Mouse (Mus musculus): Measurements from ENCODE around the gene Dmd.
"Not testable (repeated sequence)": the region's sequence is repeated elsewhere in the genome, so short reads cannot be mapped to it uniquely, and the experiment has no call there.

The Dmd gene

GRCm38 (mm10) chrX:82948630-82949029, at the start of gene Dmd:
Gene Dmd, plus strand, starts transcription at chrX:82948870.
- no peak for DNase-seq

GRCm38 (mm10) chrX:82901515-82901914, 47.2 kb upstream of the Dmd start:
- DNase-seq = no peak

GRCm38 (mm10) chrX:82987683-82988082, 39.0 kb downstream of the Dmd start:
- no peak for DNase-seq

- no peak for DNase-seq
Measured at GRCm38 (mm10) chrX:83050190-83050589, 101.5 kb downstream of the Dmd start.

- no peak for DNase-seq
Measured at GRCm38 (mm10) chrX:83116171-83116876, 167.7 kb downstream of the Dmd start.

- DNase-seq = no peak
Measured at GRCm38 (mm10) chrX:83117198-83117597, 168.5 kb downstream of the Dmd start.

- no peak for DNase-seq
Measured at GRCm38 (mm10) chrX:83220563-83220962, 271.9 kb downstream of the Dmd start.

- no peak for DNase-seq
Measured at GRCm38 (mm10) chrX:83221050-83221449, 272.4 kb downstream of the Dmd start.

- DNase-seq = no peak
Measured at GRCm38 (mm10) chrX:83487598-83487997, 538.9 kb downstream of the Dmd start, which contains the start of gene Tsga8. Gene Tsga8, minus strand, starts transcription at chrX:83487924.

- DNase-seq = no peak
Measured at GRCm38 (mm10) chrX:83674998-83675397, 726.3 kb downstream of the Dmd start.

- DNase-seq = no peak
Measured at GRCm38 (mm10) chrX:83686547-83686946, 737.9 kb downstream of the Dmd start.

- no peak for DNase-seq
Measured at GRCm38 (mm10) chrX:83740533-83740932, 791.9 kb downstream of the Dmd start.

GRCm38 (mm10) chrX:83746301-83747008, 797.8 kb downstream of the Dmd start:
- no peak for DNase-seq

- no peak for DNase-seq
Measured at GRCm38 (mm10) chrX:83787406-83787805, 838.7 kb downstream of the Dmd start.

- DNase-seq = peak in 1 of 2 experiments; percentile 28
Measured at GRCm38 (mm10) chrX:83867469-83867868, 918.8 kb downstream of the Dmd start.

- peak in 1 of 2 experiments; percentile 16 for DNase-seq
Measured at GRCm38 (mm10) chrX:83875389-83875788, 926.7 kb downstream of the Dmd start.

- no peak for DNase-seq
Measured at GRCm38 (mm10) chrX:83975895-83976294, 1027.2 kb downstream of the Dmd start.

GRCm38 (mm10) chrX:84001294-84001693, 1052.6 kb downstream of the Dmd start:
- peak; percentile 37 to 55 for DNase-seq

- not testable (repeated sequence) for DNase-seq
Measured at GRCm38 (mm10) chrX:84062431-84062830, 1113.8 kb downstream of the Dmd start.

- no peak for DNase-seq
Measured at GRCm38 (mm10) chrX:84165872-84166271, 1217.2 kb downstream of the Dmd start.

- no peak for DNase-seq
Measured at GRCm38 (mm10) chrX:84241297-84241859, 1292.7 kb downstream of the Dmd start.

- DNase-seq = peak; percentile 45 to 64
Measured at GRCm38 (mm10) chrX:84330593-84330992, 1381.9 kb downstream of the Dmd start.

GRCm38 (mm10) chrX:84332177-84332576, 1383.5 kb downstream of the Dmd start:
- peak; percentile 39 to 61 for DNase-seq

GRCm38 (mm10) chrX:84364981-84365380, 1416.3 kb downstream of the Dmd start:
- peak in 1 of 2 experiments; percentile 3 for DNase-seq

Data from cerebellum, adult 18-20 months (tissue).